Mouse (Mus musculus): Measurements from ENCODE around the gene Tenm4. TPM values are rescaled to one million over a fixed set of nuclear protein-coding genes. Genes with fewer than 3 reads are reported as not detected.

Tenm4 gene
- total and polyA plus RNA-seq, 2 experiments from 2014 or later = 1.4 to 5.9 TPM

DNA sequence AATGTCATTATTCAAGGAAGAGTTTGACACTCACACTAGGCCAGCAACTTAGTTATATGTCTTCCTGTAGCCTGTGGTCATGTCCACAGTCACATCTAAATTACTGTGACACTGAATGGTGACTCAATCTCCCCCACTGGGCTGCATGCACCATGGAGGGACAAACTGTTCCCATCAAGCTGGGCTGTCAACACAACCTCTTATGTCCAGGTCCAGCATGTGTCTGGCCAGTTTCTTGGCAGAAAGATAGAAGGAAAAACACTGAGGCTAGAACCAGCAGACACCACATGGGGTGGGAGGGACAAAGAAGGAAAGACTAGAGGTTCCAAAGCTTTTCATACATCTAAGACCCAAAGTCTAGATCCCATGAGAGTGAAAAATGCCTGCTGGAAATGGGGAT is 541.8 kb downstream of the Tenm4 start:
- Histone ChIP-seq H3K9me3 (replicated peaks; ENCODE audit: control insufficient read depth, low read length) (no peaks in the 10 kb centered on the region), H3K27ac (ENCODE audit: low read depth) (0 out of 2 replicates have a peak overlapping the region, but pooled peaks have one; percentile 7), H3K9ac (replicated peaks; ENCODE audit: low read depth, low read length) (no peak overlapping the region), H3K4me1 (ENCODE audit: control insufficient read depth, insufficient read depth) (no peaks in the 10 kb centered on the region), H3K27me3 (ENCODE audit: control insufficient read depth, insufficient read depth, low read length) (0 out of 2 replicates have a peak, but pooled peaks cover 5% of the 10 kb centered on the region), H3K4me2 (ENCODE audit: low read depth, low read length) (no peak overlapping the region), H3K4me3 (ENCODE audit: low read depth, low read length) (no peak overlapping the region), H3K36me3 (replicated peaks; ENCODE audit: control insufficient read depth, insufficient read depth, low read length) (no peaks in the 10 kb centered on the region)
- TF ChIP-seq EP300 (IDR thresholded peaks at IDR 0.05; ENCODE audit: low read depth) (peak; percentile 62; the same call in 1 of the 2 replicates), CTCF (IDR thresholded peaks at IDR 0.05; ENCODE audit: low read depth) (no peak)
- DNase-seq (ENCODE audit: low spot score) (no peak), ATAC-seq (ENCODE audit: insufficient read depth, low read depth) (peak; percentile 80)

DNA sequence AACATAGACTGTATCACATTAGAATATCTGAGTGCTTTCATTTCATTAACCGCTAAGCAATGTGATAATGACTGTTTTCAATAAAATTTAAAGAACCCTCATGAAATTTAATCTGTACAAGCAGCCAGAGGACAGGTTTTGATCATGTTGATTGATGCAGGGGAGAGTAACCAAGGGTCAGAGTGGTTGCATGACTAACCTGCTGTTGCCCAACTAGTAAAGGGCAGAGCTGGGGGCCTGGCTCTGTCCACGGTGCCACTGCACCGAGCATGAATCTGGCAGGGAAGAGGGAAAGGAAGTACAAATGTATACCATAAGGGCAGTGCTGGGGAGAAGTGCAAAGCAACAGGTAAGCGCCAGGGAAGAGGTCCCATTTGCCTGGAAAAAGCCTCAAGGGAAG is 545.9 kb downstream of the Tenm4 start:
- TF ChIP-seq EP300 (IDR thresholded peaks at IDR 0.05; ENCODE audit: low read depth) = no peak
- no peak for TF ChIP-seq CTCF (IDR thresholded peaks at IDR 0.05; ENCODE audit: low read depth)
- Histone ChIP-seq H3K27me3 (ENCODE audit: control insufficient read depth, insufficient read depth, low read length) (0 out of 2 replicates have a peak, but pooled peaks cover 11% of the 10 kb centered on the region), H3K36me3 (replicated peaks; ENCODE audit: control insufficient read depth, insufficient read depth, low read length) (no peaks in the 10 kb centered on the region), H3K4me1 (ENCODE audit: control insufficient read depth, insufficient read depth) (no peaks in the 10 kb centered on the region), H3K9me3 (replicated peaks; ENCODE audit: control insufficient read depth, low read length) (no peaks in the 10 kb centered on the region), H3K4me2 (ENCODE audit: low read depth, low read length) (no peak overlapping the region), H3K4me3 (ENCODE audit: low read depth, low read length) (no peak overlapping the region), H3K9ac (replicated peaks; ENCODE audit: low read depth, low read length) (no peak overlapping the region), H3K27ac (ENCODE audit: low read depth) (no peak overlapping the region)
- WGBS = 85% methylated on average over 4 of the region's 4 CpGs
- ATAC-seq (ENCODE audit: insufficient read depth, low read depth) (no peak), DNase-seq (ENCODE audit: low spot score) (no peak)

DNA sequence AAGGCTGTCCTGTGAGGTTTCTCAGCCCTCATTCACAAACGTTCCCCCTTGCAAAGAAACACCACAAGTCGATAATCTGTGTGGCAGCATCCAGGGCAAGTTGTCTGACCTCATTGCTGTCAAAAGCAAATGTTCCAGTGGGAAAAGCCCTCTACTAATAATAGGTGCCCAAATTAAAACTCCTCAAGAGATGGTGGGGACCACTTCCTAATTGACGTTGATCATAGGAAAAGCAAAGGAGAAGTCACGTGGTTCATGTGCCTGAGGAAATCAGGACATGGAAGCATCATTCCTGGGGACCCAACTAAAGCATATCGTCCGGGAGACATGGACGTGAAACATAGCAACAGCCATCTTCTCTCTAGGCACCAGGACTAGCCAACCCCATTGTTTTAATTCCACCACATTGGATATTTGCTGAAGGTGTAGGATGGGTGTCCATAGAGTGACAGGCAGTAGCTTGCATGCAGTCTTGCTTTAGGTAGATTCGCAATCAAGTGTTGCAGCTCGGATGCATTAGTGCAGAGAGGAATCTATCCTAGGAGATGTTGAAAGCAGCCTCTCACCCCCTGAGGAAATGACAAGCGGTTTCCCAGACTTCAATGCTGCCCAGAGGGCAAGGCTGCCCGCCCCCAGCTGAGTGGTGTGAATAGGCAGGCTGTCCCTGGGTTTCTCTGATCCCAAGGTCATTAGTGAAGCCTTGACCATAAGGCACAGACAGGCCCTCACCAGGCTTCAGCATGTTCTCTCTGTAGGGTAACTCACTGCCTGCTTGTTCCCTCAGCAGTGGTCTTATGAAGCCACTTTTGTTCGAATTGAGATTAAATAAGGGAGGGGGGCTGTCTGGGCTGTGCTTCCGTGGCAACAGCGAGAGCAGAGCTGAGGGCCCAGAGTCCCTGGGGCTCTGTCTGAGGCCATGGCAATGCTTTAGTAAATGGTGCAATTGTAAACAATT is 547.4 kb downstream of the Tenm4 start:
- 55% methylated on average over 14 of the region's 14 CpGs for WGBS
- H3K9me3 ChIP-seq (replicated peaks; ENCODE audit: control insufficient read depth, low read length) = no peaks in the 10 kb centered on the region
- H3K9ac ChIP-seq (replicated peaks; ENCODE audit: low read depth, low read length) = no peak overlapping the region
- H3K4me3 ChIP-seq (ENCODE audit: low read depth, low read length) = no peak overlapping the region
- DNase-seq (ENCODE audit: low spot score) = no peak
- TF ChIP-seq EP300 (IDR thresholded peaks at IDR 0.05; ENCODE audit: low read depth) (no peak), CTCF (IDR thresholded peaks at IDR 0.05; ENCODE audit: low read depth) (no peak)
- ATAC-seq (ENCODE audit: insufficient read depth, low read depth) = no peak
- H3K36me3 ChIP-seq (replicated peaks; ENCODE audit: control insufficient read depth, insufficient read depth, low read length) = no peaks in the 10 kb centered on the region
- no peak overlapping the region for H3K27ac ChIP-seq (ENCODE audit: low read depth)
- 0 out of 2 replicates have a peak, but pooled peaks cover 5% of the 10 kb centered on the region for H3K27me3 ChIP-seq (ENCODE audit: control insufficient read depth, insufficient read depth, low read length)
- H3K4me2 ChIP-seq (ENCODE audit: low read depth, low read length) = no peak overlapping the region
- no peaks in the 10 kb centered on the region for H3K4me1 ChIP-seq (ENCODE audit: control insufficient read depth, insufficient read depth)

DNA sequence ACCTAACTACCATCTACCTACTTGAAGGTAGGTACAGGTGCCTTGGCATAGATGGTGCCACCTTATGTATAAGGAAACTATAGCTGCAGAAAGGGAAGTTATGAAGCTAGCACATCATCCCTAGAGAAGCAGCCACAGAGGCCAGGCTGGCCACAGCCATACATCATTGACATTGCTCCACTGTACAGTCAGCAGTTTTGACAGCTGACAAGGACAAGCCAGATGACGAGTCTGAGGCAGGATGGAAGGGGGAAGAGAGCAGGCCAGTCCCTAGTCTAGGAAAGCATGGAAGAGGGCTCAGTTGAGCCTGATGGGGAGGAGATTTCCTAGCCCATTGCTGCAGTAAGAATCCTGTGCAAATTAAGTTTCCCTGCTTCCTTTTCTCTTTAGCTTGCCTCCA is 548.9 kb downstream of the Tenm4 start:
- Histone ChIP-seq H3K27me3 (ENCODE audit: control insufficient read depth, insufficient read depth, low read length) (0 out of 2 replicates have a peak, but pooled peaks cover 5% of the 10 kb centered on the region), H3K9me3 (replicated peaks; ENCODE audit: control insufficient read depth, low read length) (no peaks in the 10 kb centered on the region)
- 26% methylated on average over 1 of the region's 1 CpGs for WGBS

DNA sequence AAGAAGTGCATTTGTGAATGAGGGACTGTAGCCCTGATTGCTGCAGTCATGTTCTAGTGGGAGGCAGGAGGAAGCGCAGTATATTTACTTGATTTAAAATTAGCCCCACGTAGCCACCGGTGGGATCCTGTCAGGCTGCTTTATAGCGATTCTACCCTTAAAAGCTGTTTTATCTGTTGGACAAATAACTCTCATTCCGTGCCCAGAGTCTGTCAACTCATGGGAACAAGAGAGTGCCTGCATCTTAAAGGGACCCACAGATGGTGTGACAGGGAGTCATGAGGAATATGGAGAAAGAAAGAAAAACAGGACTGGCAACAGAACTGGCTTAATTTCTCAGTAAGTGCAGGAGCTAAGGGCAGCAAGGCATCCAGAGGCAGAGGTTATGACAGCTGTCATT is 549.4 kb downstream of the Tenm4 start:
- TF ChIP-seq EP300 (IDR thresholded peaks at IDR 0.05; ENCODE audit: low read depth) (no peak), CTCF (IDR thresholded peaks at IDR 0.05; ENCODE audit: low read depth) (no peak)
- no peaks in the 10 kb centered on the region for H3K36me3 ChIP-seq (replicated peaks; ENCODE audit: control insufficient read depth, insufficient read depth, low read length)
- H3K27ac ChIP-seq (ENCODE audit: low read depth) = no peak overlapping the region
- no peak overlapping the region for H3K4me3 ChIP-seq (ENCODE audit: low read depth, low read length)
- H3K27me3 ChIP-seq (ENCODE audit: control insufficient read depth, insufficient read depth, low read length) = 0 out of 2 replicates have a peak, but pooled peaks cover 5% of the 10 kb centered on the region
- no peak overlapping the region for H3K4me2 ChIP-seq (ENCODE audit: low read depth, low read length)
- no peaks in the 10 kb centered on the region for H3K4me1 ChIP-seq (ENCODE audit: control insufficient read depth, insufficient read depth)
- no peak for ATAC-seq (ENCODE audit: insufficient read depth, low read depth)
- no peaks in the 10 kb centered on the region for H3K9me3 ChIP-seq (replicated peaks; ENCODE audit: control insufficient read depth, low read length)
- H3K9ac ChIP-seq (replicated peaks; ENCODE audit: low read depth, low read length) = no peak overlapping the region
- DNase-seq (ENCODE audit: low spot score) = no peak
- WGBS = 37% methylated on average over 5 of the region's 5 CpGs

More for the DNA sequence above, 548.9 kb downstream of the Tenm4 start:
- Histone ChIP-seq H3K27ac (ENCODE audit: low read depth) (no peak overlapping the region), H3K36me3 (replicated peaks; ENCODE audit: control insufficient read depth, insufficient read depth, low read length) (no peaks in the 10 kb centered on the region), H3K4me3 (ENCODE audit: low read depth, low read length) (no peak overlapping the region), H3K4me2 (ENCODE audit: low read depth, low read length) (no peak overlapping the region), H3K4me1 (ENCODE audit: control insufficient read depth, insufficient read depth) (no peaks in the 10 kb centered on the region), H3K9ac (replicated peaks; ENCODE audit: low read depth, low read length) (no peak overlapping the region)
- DNase-seq (ENCODE audit: low spot score) (no peak), ATAC-seq (ENCODE audit: insufficient read depth, low read depth) (no peak)
- TF ChIP-seq EP300 (IDR thresholded peaks at IDR 0.05; ENCODE audit: low read depth) = no peak
- no peak for TF ChIP-seq CTCF (IDR thresholded peaks at IDR 0.05; ENCODE audit: low read depth)

All from heart, postnatal 0 days (tissue).